Mouse (Mus musculus) olfactory bulb, adult 2 months (tissue): ENCODE measurements around the gene Dkkl1. TPM values are rescaled to one million over a fixed set of nuclear protein-coding genes. Genes with fewer than 3 reads are reported as not detected.

Experiments
- H3K27ac ChIP-seq: fragments of 200-500 bp; 2 replicates; pipeline ENCODE4 v1.5.1; 2012; ENCODE audit warnings: low read depth, low read length; ENCODE audit not compliant: insufficient read depth
- H3K4me1 ChIP-seq: fragments of 200-500 bp; 2 replicates; pipeline ENCODE4 v1.6.1; 2012; ENCODE audit warnings: low read length; ENCODE audit not compliant: control insufficient read depth, insufficient read depth
- H3K4me3 ChIP-seq: fragments of 200-500 bp; 2 replicates; pipeline ENCODE4 v1.5.1; 2012; ENCODE audit warnings: mild to moderate bottlenecking, low read depth, low read length, moderate library complexity; ENCODE audit not compliant: insufficient read depth
- CTCF ChIP-seq: fragments of 200-500 bp; IDR thresholded peaks from 2 replicates; pipeline ENCODE4 v1.5.1; 2012; ENCODE audit warnings: low read depth, mild to moderate bottlenecking, low read length, moderate library complexity; ENCODE audit not compliant: insufficient read depth
- POLR2A ChIP-seq: fragments of 200-500 bp; IDR thresholded peaks from 2 replicates; pipeline ENCODE4 v1.6.1; 2012; ENCODE audit warnings: mild to moderate bottlenecking, low read depth, low read length, moderate library complexity; ENCODE audit not compliant: insufficient read depth
- WGBS: fragments of 180-500 bp; shearing (Covaris S2); methylation state at CpG from one replicate; pipeline ENCODE4 v1.1.7; 2018; 5-methylcytosine and 5-hydroxymethylcytosine counted together
- polyA plus RNA-seq: library from polyadenylated mRNA; stranded (reverse); fragments of >200 nt; gene quantifications from 2 replicates; pipeline ENCODE4 v1.2.4, GENCODE M21; 2012; ENCODE audit warnings: low replicate concordance; ENCODE audit not compliant: missing spikeins, insufficient read depth, insufficient read length

The Dkkl1 gene
- polyA plus RNA-seq, 1 experiment = not detected

GRCm38 (mm10) chr7:45190186-45190585, 21.8 kb downstream of the Dkkl1 start:
- Histone ChIP-seq H3K4me1 (0 out of 2 replicates have a peak, but pooled peaks cover 6% of the 10 kb centered on the region), H3K27ac (no peak overlapping the region), H3K4me3 (no peak overlapping the region)
- no peak for TF ChIP-seq POLR2A
- no peak for TF ChIP-seq CTCF
- WGBS = 80% methylated on average over 6 of the region's 6 CpGs

GRCm38 (mm10) chr7:45189600-45189999, 22.3 kb downstream of the Dkkl1 start:
- WGBS = 50% methylated on average over 16 of the region's 16 CpGs
- 0 out of 2 replicates have a peak, but pooled peaks cover 6% of the 10 kb centered on the region for H3K4me1 ChIP-seq
- H3K27ac ChIP-seq = no peak overlapping the region
- TF ChIP-seq CTCF (no peak), POLR2A (no peak)
- no peak overlapping the region for H3K4me3 ChIP-seq

- TF ChIP-seq CTCF (no peak), POLR2A (no peak)
- Histone ChIP-seq H3K4me1 (peaks cover 21% of the 10 kb centered on the region), H3K4me3 (no peak overlapping the region), H3K27ac (no peak overlapping the region)
- WGBS = 67% methylated on average over 7 of the region's 7 CpGs
Measured at GRCm38 (mm10) chr7:45185921-45186320, 26.0 kb downstream of the Dkkl1 start.

GRCm38 (mm10) chr7:45183672-45184071, 28.3 kb downstream of the Dkkl1 start:
- Histone ChIP-seq H3K4me3 (no peak overlapping the region), H3K4me1 (peaks cover 16% of the 10 kb centered on the region), H3K27ac (no peak overlapping the region)
- TF ChIP-seq POLR2A (no peak), CTCF (no peak)
- WGBS = 78% methylated on average over 7 of the region's 7 CpGs

- TF ChIP-seq POLR2A (no peak), CTCF (no peak)
- Histone ChIP-seq H3K4me1 (peaks cover 16% of the 10 kb centered on the region), H3K27ac (no peak overlapping the region), H3K4me3 (peak overlapping the region; percentile 28; the same call in 1 of the 2 replicates)
- 14% methylated on average over 11 of the region's 11 CpGs for WGBS
Measured at GRCm38 (mm10) chr7:45182606-45183005, 29.3 kb downstream of the Dkkl1 start.

- H3K4me1 ChIP-seq = peaks cover 16% of the 10 kb centered on the region
- under 1% methylated on average over 34 of the region's 34 CpGs for WGBS
- TF ChIP-seq POLR2A = no peak
- TF ChIP-seq CTCF = no peak
- H3K27ac ChIP-seq = no peak overlapping the region
- peak overlapping the region; percentile 34 for H3K4me3 ChIP-seq
Measured at GRCm38 (mm10) chr7:45182199-45182601, 29.7 kb downstream of the Dkkl1 start.

- H3K27ac ChIP-seq = no peak overlapping the region
- no peak for TF ChIP-seq POLR2A
- TF ChIP-seq CTCF = no peak
- WGBS = 3% methylated on average over 35 of the region's 35 CpGs
- peaks cover 16% of the 10 kb centered on the region for H3K4me1 ChIP-seq
- 0 out of 2 replicates have a peak overlapping the region, but pooled peaks have one; percentile 4 for H3K4me3 ChIP-seq
Measured at GRCm38 (mm10) chr7:45181540-45181939, 30.4 kb downstream of the Dkkl1 start.

GRCm38 (mm10) chr7:45180896-45181477, 31.0 kb downstream of the Dkkl1 start, which contains the start of gene Pth2:
Gene Pth2 (plus strand): TSS chr7:45180995.
- Histone ChIP-seq H3K4me1 (peaks cover 22% of the 10 kb centered on the region), H3K27ac (no peak within 1 kb of the TSS), H3K4me3 (0 out of 2 replicates have a peak within 1 kb of the TSS, but pooled peaks have one; percentile 4)
- TF ChIP-seq POLR2A (no peak), CTCF (no peak)
- 17% methylated on average over 20 of the region's 20 CpGs for WGBS

- no peak within 1 kb of the TSS for H3K27ac ChIP-seq
- TF ChIP-seq CTCF (no peak), POLR2A (no peak)
- WGBS = 29% methylated on average over 7 of the region's 7 CpGs
- H3K4me1 ChIP-seq = peaks cover 22% of the 10 kb centered on the region
- H3K4me3 ChIP-seq = no peak within 1 kb of the TSS
Measured at GRCm38 (mm10) chr7:45179469-45179868, 32.5 kb downstream of the Dkkl1 start, which contains the start of gene Gfy. Gene Gfy (minus strand): TSS chr7:45179569.

- Histone ChIP-seq H3K27ac (no peak overlapping the region), H3K4me1 (peaks cover 22% of the 10 kb centered on the region), H3K4me3 (no peak overlapping the region)
- WGBS = 27% methylated on average over 7 of the region's 7 CpGs
- TF ChIP-seq POLR2A (no peak), CTCF (no peak)
Measured at GRCm38 (mm10) chr7:45178550-45178949, 33.4 kb downstream of the Dkkl1 start.
